In the genomic region with DNA sequence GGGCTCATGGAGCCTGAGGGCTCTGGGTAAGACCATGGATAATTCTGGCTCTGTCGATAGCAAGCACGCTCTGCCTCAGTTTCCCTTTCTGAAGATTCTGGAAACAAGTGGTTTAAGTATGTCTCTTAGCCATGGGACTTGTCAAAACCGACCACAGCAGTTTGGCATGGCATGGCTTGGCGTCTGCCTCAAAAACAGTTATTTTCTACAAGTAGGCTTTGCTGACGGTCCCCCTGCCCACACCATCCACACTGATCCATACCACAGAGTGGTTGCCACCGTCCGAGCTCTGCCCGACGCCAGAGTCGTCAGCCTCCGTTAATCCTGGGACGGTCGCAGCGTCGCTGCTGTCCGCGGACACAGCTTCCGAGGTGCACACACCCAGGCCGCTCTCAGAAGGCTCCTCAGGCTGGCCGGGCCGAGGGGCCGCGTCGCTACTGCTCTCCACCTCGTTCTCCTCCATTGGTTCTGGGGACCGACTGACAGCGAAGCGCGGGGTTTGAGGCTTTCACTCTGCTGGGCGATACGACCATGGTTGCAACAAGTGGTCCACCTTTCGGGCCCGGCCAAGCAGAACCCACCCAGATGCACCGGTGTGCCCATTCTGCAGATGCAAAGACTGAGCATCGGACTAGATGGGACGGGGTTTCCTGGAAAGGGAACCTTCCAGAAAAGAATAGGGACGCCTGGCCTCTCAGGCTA, we compare ENCODE assay signal across 8 mouse cellular contexts. TPM values are rescaled to one million over a fixed set of nuclear protein-coding genes. Genes with fewer than 3 reads are reported as not detected.
A peak's percentile ranks its signal among the peaks of the same experiment; 100 is the strongest.
DNase-seq lines count a peak whose midpoint lies in the region; ATAC-seq and TF ChIP-seq lines count a peak whose summit lies in the region.

No protein-coding gene starts in this region.

- H3K9me3 ChIP-seq in liver, embryonic 14.5 days (ENCODE audit: control insufficient read depth, low read length), result peaks cover 4% of the 10 kb centered on the region

- H3K36me3 ChIP-seq in liver, embryonic 14.5 days (replicated peaks; ENCODE audit: control insufficient read depth, insufficient read depth, low read depth), result peaks cover 28% of the 10 kb centered on the region

- WGBS in liver, embryonic 14.5 days (ENCODE audit: insufficient replicate concordance), result 2% methylated on average over 37 of the region's 37 CpGs

- peak overlapping the region; percentile 80 to 85 for H3K4me3 ChIP-seq in liver, embryonic 14.5 days (ENCODE audit: insufficient read depth in 1 of 2, low read depth in 2 of 2, low read length in 2 of 2)

- peak; percentile 22 for DNase-seq in layer of hippocampus, adult 11-12 months (ENCODE audit: low spot score)
- no peak for DNase-seq in layer of hippocampus, postnatal 10 days (ENCODE audit: low spot score in 2 of 2)
- DNase-seq in c-Kit-positive CD71-positive TER-119-positive erythroid progenitor cells, embryonic 14.5 days (ENCODE audit: low spot score), result peak; percentile 51
- peak in 2 of 3 experiments; percentile 17 to 31 for DNase-seq in liver, embryonic 14.5 days (ENCODE audit: low read depth in 3 of 3, low spot score in 3 of 3)
- no peak for DNase-seq in urinary bladder, adult 2 months (ENCODE audit: low spot score)
- DNase-seq in kidney, adult 18-20 months, result no peak
- no peak for DNase-seq in gastrocnemius, adult 8-10 months (ENCODE audit: low spot score in 2 of 2)

- TF ChIP-seq EP300 in liver, embryonic 14.5 days (IDR thresholded peaks at IDR 0.05; ENCODE audit: low read depth), result no peak

- H3K27ac ChIP-seq in liver, embryonic 14.5 days, result peak overlapping the region; percentile 20

- peak overlapping the region; percentile 88 for H3K9ac ChIP-seq in liver, embryonic 14.5 days (replicated peaks)

- H3K4me1 ChIP-seq in liver, embryonic 14.5 days (replicated peaks; ENCODE audit: control insufficient read depth in 2 of 2, insufficient read depth in 2 of 2, low read length in 1 of 2), result peaks cover 0 to 22% of the 10 kb centered on the region in 2 experiments; a peak in 3 of 4 replicates

- no peaks in the 10 kb centered on the region for H3K27me3 ChIP-seq in liver, embryonic 14.5 days (ENCODE audit: control insufficient read depth, insufficient read depth, low read length)

- H3K4me2 ChIP-seq in liver, embryonic 14.5 days (ENCODE audit: low read depth), result peak overlapping the region; percentile 63

- TF ChIP-seq CTCF in liver, embryonic 14.5 days (IDR thresholded peaks at IDR 0.05; ENCODE audit: low read depth), result no peak

- 0 out of 2 replicates have a peak, but pooled peaks have one; percentile 4 for ATAC-seq in granulocyte monocyte progenitor cell, adult 5-6 weeks (replicated peaks; ENCODE audit: poor library complexity, severe bottlenecking)
- peak; percentile 49 for ATAC-seq in liver, embryonic 14.5 days (ENCODE audit: insufficient read depth)

RNA-seq across cellular contexts. Expression of a gene that starts 1.0 kb away (rescaled TPM):
- total RNA-seq in layer of hippocampus, postnatal 10 days (2021), result 10 to 100 TPM; 24.0 to 24.1 TPM
- 11.5 and 16.3 TPM in 2 replicates for total RNA-seq in granulocyte monocyte progenitor cell, adult 5-6 weeks (2014; fragmentation: Nextera tagmentation)
- 5.6 and 7.5 TPM in 2 replicates for total RNA-seq in granulocyte monocyte progenitor cell, adult 5-6 weeks (2017)
- polyA plus RNA-seq in liver, embryonic 14.5 days (2012; rRNA removed), result 8.8 and 10.1 TPM in 2 replicates
- polyA plus RNA-seq in liver, embryonic 14.5 days (2014; fragmentation: Nextera tagmentation; extraction: Ambion mirVana), result 4.0 and 5.2 TPM in 2 replicates
- polyA plus RNA-seq in urinary bladder, adult 2 months (2012; rRNA removed), result 15.6 and 16.3 TPM in 2 replicates
- 10 to 100 TPM in 1 of 4 experiments, 1 to 10 TPM in 3; 7.7 to 10.6 (median 8.1) TPM for total RNA-seq in gastrocnemius, adult 8-10 months (2022)

RNA-seq across cellular contexts. Expression of a gene that starts 30.1 kb away (rescaled TPM):
- total RNA-seq in layer of hippocampus, postnatal 10 days (2021), result 1 to 10 TPM; 2.8 TPM
- 0.95 TPM in 1 of 2 replicates, not detected in the other for total RNA-seq in granulocyte monocyte progenitor cell, adult 5-6 weeks (2014; fragmentation: Nextera tagmentation)
- 10.0 and 10.7 TPM in 2 replicates for total RNA-seq in granulocyte monocyte progenitor cell, adult 5-6 weeks (2017)
- 0.97 and 1.00 TPM in 2 replicates for polyA plus RNA-seq in liver, embryonic 14.5 days (2012; rRNA removed)
- polyA plus RNA-seq in liver, embryonic 14.5 days (2014; fragmentation: Nextera tagmentation; extraction: Ambion mirVana), result 0.76 and 1.2 TPM in 2 replicates
- 13.0 and 13.5 TPM in 2 replicates for polyA plus RNA-seq in urinary bladder, adult 2 months (2012; rRNA removed)
- total RNA-seq in gastrocnemius, adult 8-10 months (2022), result under 1 TPM; 0.15 to 0.83 (median 0.58) TPM

RNA-seq across cellular contexts. Expression of a gene that starts 31.4 kb away (rescaled TPM):
- 10 to 100 TPM; 45.0 to 50.9 TPM for total RNA-seq in layer of hippocampus, postnatal 10 days (2021)
- total RNA-seq in granulocyte monocyte progenitor cell, adult 5-6 weeks (2014; fragmentation: Nextera tagmentation), result 36.7 and 50.8 TPM in 2 replicates
- 21.3 and 27.4 TPM in 2 replicates for total RNA-seq in granulocyte monocyte progenitor cell, adult 5-6 weeks (2017)
- 19.6 and 20.2 TPM in 2 replicates for polyA plus RNA-seq in liver, embryonic 14.5 days (2012; rRNA removed)
- 37.5 and 43.4 TPM in 2 replicates for polyA plus RNA-seq in liver, embryonic 14.5 days (2014; fragmentation: Nextera tagmentation; extraction: Ambion mirVana)
- 27.8 and 29.4 TPM in 2 replicates for polyA plus RNA-seq in urinary bladder, adult 2 months (2012; rRNA removed)
- total RNA-seq in gastrocnemius, adult 8-10 months (2022), result 10 to 100 TPM; 24.1 to 31.0 (median 27.2) TPM

RNA-seq across cellular contexts. Expression of a gene that starts 50.1 kb away (rescaled TPM):
- 100 to 1,000 TPM; 252 to 272 TPM for total RNA-seq in layer of hippocampus, postnatal 10 days (2021)
- total RNA-seq in granulocyte monocyte progenitor cell, adult 5-6 weeks (2014; fragmentation: Nextera tagmentation), result 0.21 TPM in 1 of 2 replicates, not detected in the other
- 0.43 TPM in 1 of 2 replicates, not detected in the other for total RNA-seq in granulocyte monocyte progenitor cell, adult 5-6 weeks (2017)
- 0.42 and 0.60 TPM in 2 replicates for polyA plus RNA-seq in liver, embryonic 14.5 days (2012; rRNA removed)
- 0.10 and 0.24 TPM in 2 replicates for polyA plus RNA-seq in liver, embryonic 14.5 days (2014; fragmentation: Nextera tagmentation; extraction: Ambion mirVana)
- polyA plus RNA-seq in urinary bladder, adult 2 months (2012; rRNA removed), result 1.0 and 1.2 TPM in 2 replicates
- total RNA-seq in gastrocnemius, adult 8-10 months (2022), result under 1 TPM; 0.31 to 0.40 (median 0.36) TPM

RNA-seq across cellular contexts. Expression of a gene that starts 53.0 kb away (rescaled TPM):
- total RNA-seq in layer of hippocampus, postnatal 10 days (2021), result 10 to 100 TPM; 72.9 to 79.2 TPM
- total RNA-seq in granulocyte monocyte progenitor cell, adult 5-6 weeks (2014; fragmentation: Nextera tagmentation), result not detected in 2 replicates
- total RNA-seq in granulocyte monocyte progenitor cell, adult 5-6 weeks (2017), result not detected in 2 replicates
- 8.4 and 9.6 TPM in 2 replicates for polyA plus RNA-seq in liver, embryonic 14.5 days (2012; rRNA removed)
- polyA plus RNA-seq in liver, embryonic 14.5 days (2014; fragmentation: Nextera tagmentation; extraction: Ambion mirVana), result 7.6 and 10.0 TPM in 2 replicates
- 247 and 252 TPM in 2 replicates for polyA plus RNA-seq in urinary bladder, adult 2 months (2012; rRNA removed)
- total RNA-seq in gastrocnemius, adult 8-10 months (2022), result 10 to 100 TPM in 2 of 4 experiments, 1 to 10 TPM in 2; 8.0 to 19.5 (median 11.9) TPM

Comparison
In these comparisons a context has a peak if more than half of its experiments do, and no peak if none do; other contexts are left out.
1. DNase-seq: peak in layer of hippocampus, adult 11-12 months (single experiment), c-Kit-positive CD71-positive TER-119-positive erythroid progenitor cells, embryonic 14.5 days (single experiment) and liver, embryonic 14.5 days (2 of 3); none in layer of hippocampus, postnatal 10 days (0 of 2), urinary bladder, adult 2 months (single experiment), kidney, adult 18-20 months (single experiment) and gastrocnemius, adult 8-10 months (0 of 2).